Mouse (Mus musculus) embryonic facial prominence, embryonic 13.5 days (tissue): ENCODE data around the gene Anpep. TPM values are rescaled to one million over a fixed set of nuclear protein-coding genes. Genes with fewer than 3 reads are reported as not detected.

ENCODE experiments used
- ATAC-seq: fragments of 200-750 bp; cut with Nextera tagmentation; 2 replicates; pipeline ENCODE4 v1.8.0; 2017; ENCODE audit warnings: low read depth; ENCODE audit not compliant: insufficient number of reproducible peaks, insufficient read depth, low FRiP score, low TSS enrichment
- H3K27ac ChIP-seq: fragments of 300-500 bp; sonication (generic); 2 replicates; pipeline ENCODE4 v1.5.1; 2015; ENCODE audit warnings: moderate library complexity, mild to moderate bottlenecking, inconsistent platforms
- H3K27me3 ChIP-seq: fragments of 300-500 bp; sonication (generic); 2 replicates; pipeline ENCODE4 v1.6.1; 2015; ENCODE audit warnings: mild to moderate bottlenecking, inconsistent platforms
- H3K36me3 ChIP-seq: fragments of 300-500 bp; sonication (generic); 2 replicates; pipeline ENCODE4 v1.6.1; 2015; ENCODE audit warnings: mild to moderate bottlenecking, inconsistent platforms
- H3K4me1 ChIP-seq: fragments of 300-500 bp; sonication (generic); 2 replicates; pipeline ENCODE4 v1.6.1; 2015; ENCODE audit warnings: inconsistent platforms
- H3K4me2 ChIP-seq: fragments of 300-500 bp; sonication (generic); 2 replicates; pipeline ENCODE4 v1.6.1; 2015; ENCODE audit warnings: moderate library complexity, mild to moderate bottlenecking, inconsistent platforms
- H3K4me3 ChIP-seq: fragments of 300-500 bp; sonication (generic); 2 replicates; pipeline ENCODE4 v1.5.1; 2015; ENCODE audit warnings: mild to moderate bottlenecking, inconsistent platforms
- H3K9ac ChIP-seq: fragments of 300-500 bp; sonication (generic); 2 replicates; pipeline ENCODE4 v1.6.1; 2015; ENCODE audit warnings: mild to moderate bottlenecking, inconsistent platforms
- H3K9me3 ChIP-seq: fragments of 300-500 bp; sonication (generic); 2 replicates; pipeline ENCODE4 v1.6.1; 2016; ENCODE audit warnings: inconsistent platforms
- WGBS: fragments of 180-500 bp; shearing (Covaris S2); methylation state at CpG from one replicate; pipeline ENCODE4 v1.1.7; 2015; ENCODE audit warnings: mixed read lengths; 5-methylcytosine and 5-hydroxymethylcytosine counted together
- polyA plus RNA-seq: library from polyadenylated mRNA; unstranded; fragments of >200 nt; fragmentation: Nextera tagmentation; extraction: Ambion mirVana; gene quantifications from 2 replicates; pipeline ENCODE4 v1.2.1, GENCODE M21; 2015

Anpep gene
- polyA plus RNA-seq, 1 experiment from 2014 or later, result 10.0 TPM

GRCm38 (mm10) chr7:79781826-79782515 is 78.9 kb downstream of the Anpep start:
- H3K27me3 ChIP-seq, result peaks cover 4% of the 10 kb centered on the region; the same call in 1 of the 2 replicates
- no peaks in the 10 kb centered on the region for H3K36me3 ChIP-seq
- no peak overlapping the region for H3K9ac ChIP-seq
- no peak overlapping the region for H3K27ac ChIP-seq
- H3K4me3 ChIP-seq, result no peak overlapping the region
- no peak for ATAC-seq
- H3K4me1 ChIP-seq, result peaks cover 4% of the 10 kb centered on the region; the same call in 1 of the 2 replicates
- no peak overlapping the region for H3K4me2 ChIP-seq
- 72% methylated on average over 11 of the region's 11 CpGs for WGBS
- H3K9me3 ChIP-seq, result no peaks in the 10 kb centered on the region

DNA sequence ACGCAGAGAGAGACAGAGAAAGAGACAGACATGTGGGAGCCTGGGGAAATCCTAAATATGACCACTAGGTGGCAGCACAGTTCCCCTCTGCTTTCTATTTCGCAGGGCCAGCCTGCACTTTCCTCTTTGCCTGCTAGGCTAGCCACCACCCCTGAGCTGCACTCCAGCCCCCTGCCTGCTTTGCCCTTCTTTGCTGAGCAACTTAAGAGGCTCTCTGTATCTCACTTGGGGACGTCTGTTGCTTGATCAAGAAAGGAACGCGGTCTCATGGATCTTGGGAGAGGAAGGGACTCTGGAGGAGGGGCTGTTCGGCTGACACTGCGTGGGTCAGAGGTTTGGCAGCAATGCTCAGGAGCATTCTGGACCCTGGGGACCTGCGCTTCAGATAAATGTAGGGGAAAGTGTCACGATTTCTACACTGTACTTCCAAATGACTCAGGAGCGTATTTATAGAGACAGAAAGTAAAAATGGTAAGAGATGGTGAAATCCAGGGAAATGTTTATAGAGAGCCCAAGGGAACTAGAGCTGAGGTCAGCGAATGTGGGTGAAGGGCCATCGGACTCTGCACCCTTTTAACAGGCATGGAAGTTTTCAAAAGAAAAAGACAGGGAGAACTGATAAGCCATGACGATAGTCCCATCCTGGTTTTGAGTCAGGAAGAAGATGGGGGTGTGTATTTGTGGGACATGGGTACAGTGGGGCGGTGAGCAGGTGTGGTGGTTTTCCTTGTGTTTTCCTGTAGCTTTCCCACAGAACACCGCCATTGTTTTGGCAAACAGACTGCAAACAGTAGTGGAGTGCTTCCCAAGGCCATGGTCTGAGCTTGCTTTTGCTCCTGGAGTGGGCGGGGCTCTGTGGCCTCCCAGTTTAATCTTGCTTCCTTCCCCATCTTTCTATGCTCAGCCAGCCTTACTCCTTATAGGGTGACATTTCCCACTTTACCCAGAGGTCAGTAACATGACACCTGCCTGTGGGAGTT is 79.9 kb downstream of the Anpep start:
- peak overlapping the region; percentile 62; the same call in 1 of the 2 replicates for H3K9ac ChIP-seq
- peaks cover 4% of the 10 kb centered on the region; the same call in 1 of the 2 replicates for H3K4me1 ChIP-seq
- peak overlapping the region; percentile 27 for H3K4me3 ChIP-seq
- ATAC-seq, result peak; percentile 35; the same call in 1 of the 2 replicates
- H3K9me3 ChIP-seq, result no peaks in the 10 kb centered on the region
- H3K36me3 ChIP-seq, result no peaks in the 10 kb centered on the region
- H3K27ac ChIP-seq, result no peak overlapping the region
- peaks cover 8% of the 10 kb centered on the region; the same call in 1 of the 2 replicates for H3K27me3 ChIP-seq
- peak overlapping the region; percentile 56 for H3K4me2 ChIP-seq
- WGBS, result 28% methylated on average over 16 of the region's 16 CpGs

Other genes starting within 250 kb of the Anpep start
- 0.15 and 0.48 TPM in 2 replicates for gene Rhcg, start 243.4 kb downstream of the Anpep start, polyA plus RNA-seq
- 10.2 and 10.9 TPM in 2 replicates for gene Ticrr, start 200.9 kb downstream of the Anpep start, polyA plus RNA-seq
- 7.1 and 7.8 TPM in 2 replicates for gene Kif7, start 145.3 kb downstream of the Anpep start, polyA plus RNA-seq
- not detected in 2 replicates for gene Plin1, start 128.2 kb downstream of the Anpep start, polyA plus RNA-seq
- gene Pex11a, start 117.9 kb downstream of the Anpep start, polyA plus RNA-seq, result 11.9 and 12.4 TPM in 2 replicates
- gene Wdr93, start 117.9 kb downstream of the Anpep start, polyA plus RNA-seq, result 0.20 and 0.29 TPM in 2 replicates
- not detected in 2 replicates for gene Mesp1, start 67.3 kb downstream of the Anpep start, polyA plus RNA-seq
- gene Mesp2, start 50.3 kb downstream of the Anpep start, polyA plus RNA-seq, result 0.10 and 0.56 TPM in 2 replicates
- 29.9 and 32.8 TPM in 2 replicates for gene Ap3s2, start 59.6 kb upstream of the Anpep start, polyA plus RNA-seq
- gene Arpin, start 74.3 kb upstream of the Anpep start, polyA plus RNA-seq, result 24.2 and 25.6 TPM in 2 replicates
- 20.1 and 21.9 TPM in 2 replicates for gene Zfp710, start 163.8 kb upstream of the Anpep start, polyA plus RNA-seq